Mouse (Mus musculus): Measurements from ENCODE around the gene Lpcat1. TPM values are rescaled to one million over a fixed set of nuclear protein-coding genes. Genes with fewer than 3 reads are reported as not detected.

Lpcat1 gene
- polyA plus RNA-seq, 1 experiment: not detected

DNA sequence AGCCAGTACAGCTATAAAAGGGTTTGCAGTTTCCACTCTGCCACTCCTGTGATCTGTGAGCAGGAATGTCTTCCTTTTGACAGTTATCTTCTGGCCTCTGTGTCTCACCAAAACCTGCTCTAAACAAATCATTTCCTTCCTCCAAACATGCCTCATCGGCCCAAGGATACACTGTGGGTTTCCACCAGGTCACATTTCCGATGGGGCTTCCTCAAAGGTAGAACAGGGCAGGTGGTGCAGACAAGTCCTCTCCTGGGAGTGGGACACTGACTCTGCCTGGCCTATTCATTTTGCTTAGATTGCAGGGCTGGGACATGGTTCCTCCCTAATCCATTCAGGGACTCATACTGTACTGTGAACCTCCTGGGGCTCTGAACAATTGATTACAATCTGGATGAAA lies 1.8 kb upstream of the Lpcat1 start:
- no peak for TF ChIP-seq GATA1 (IDR thresholded peaks at IDR 0.05; ENCODE audit: low read length)

GRCm38 (mm10) chr13:73466411-73466810 lies 586 bp upstream of the Lpcat1 start:
- TF ChIP-seq GATA1 (IDR thresholded peaks at IDR 0.05; ENCODE audit: low read length): no peak

DNA sequence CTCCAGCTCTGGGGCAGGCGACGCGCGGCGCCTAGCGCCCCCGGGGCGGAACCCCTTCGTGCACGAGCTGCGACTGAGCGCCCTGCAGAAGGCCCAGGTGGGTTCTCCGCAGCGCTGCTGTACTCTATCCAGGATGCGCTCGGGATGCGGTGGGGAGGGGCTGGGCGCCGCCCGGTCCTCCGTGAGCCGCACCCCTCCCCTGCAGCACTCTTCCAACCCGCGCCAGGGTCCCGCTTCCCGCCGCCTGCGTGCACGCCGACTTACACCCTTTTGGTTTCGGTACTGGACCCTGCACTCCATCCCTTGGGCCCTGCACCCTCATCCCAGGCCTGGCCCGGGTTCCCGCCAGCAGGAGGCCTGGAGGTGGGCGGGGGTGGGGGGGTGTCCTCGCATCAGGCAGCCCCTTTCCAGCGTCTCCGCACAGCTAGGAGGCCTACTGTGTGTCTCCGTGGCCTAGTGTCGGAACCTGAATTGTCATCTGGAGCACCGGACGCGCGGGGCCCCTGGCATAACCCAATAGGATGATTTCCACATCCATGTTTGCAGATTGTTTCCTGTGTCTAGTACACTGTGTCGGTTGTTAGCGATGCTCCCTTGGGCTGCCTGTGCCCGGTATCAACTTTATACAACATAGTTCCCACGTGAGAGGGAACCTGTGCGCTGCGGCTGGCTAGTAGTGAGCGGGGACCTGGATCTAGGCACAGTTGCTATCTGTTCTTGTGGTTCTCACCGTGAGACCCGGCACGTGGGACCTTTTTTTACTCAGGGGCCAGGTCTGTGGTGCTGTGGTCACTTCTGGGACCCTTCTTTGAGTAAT lies 632 bp downstream of the Lpcat1 start:
- TF ChIP-seq GATA1 (IDR thresholded peaks at IDR 0.05; ENCODE audit: low read length): no peak

- TF ChIP-seq GATA1 (IDR thresholded peaks at IDR 0.05; ENCODE audit: low read length): no peak
Observed at GRCm38 (mm10) chr13:73468834-73469233, 1.8 kb downstream of the Lpcat1 start.

GRCm38 (mm10) chr13:73469257-73469967 lies 2.4 kb downstream of the Lpcat1 start:
- no peak for TF ChIP-seq GATA1 (IDR thresholded peaks at IDR 0.05; ENCODE audit: low read length)

- no peak for TF ChIP-seq GATA1 (IDR thresholded peaks at IDR 0.05; ENCODE audit: low read length)
Observed at GRCm38 (mm10) chr13:73472481-73472880, 5.5 kb downstream of the Lpcat1 start.

DNA sequence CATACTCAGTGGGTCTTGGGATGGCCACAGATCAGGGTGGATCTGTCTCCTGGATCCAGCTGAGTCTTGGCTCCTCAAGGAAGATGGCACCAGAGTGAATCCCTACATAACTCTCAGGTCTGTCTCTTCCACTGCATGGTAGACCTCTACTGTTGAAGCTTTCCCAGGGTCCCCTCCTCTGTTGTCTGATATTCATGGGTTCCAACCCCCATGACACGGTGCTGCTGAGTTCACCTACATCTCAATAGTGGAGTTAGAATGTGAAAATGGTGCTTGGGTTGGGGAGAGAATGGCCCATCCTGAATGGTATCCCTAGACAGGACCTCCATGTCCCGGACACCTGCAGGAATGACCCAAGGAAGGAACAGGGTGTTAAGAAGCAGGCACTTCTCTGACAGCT lies 6.7 kb downstream of the Lpcat1 start:
- no peak for TF ChIP-seq GATA1 (IDR thresholded peaks at IDR 0.05; ENCODE audit: low read length)

- no peak for TF ChIP-seq GATA1 (IDR thresholded peaks at IDR 0.05; ENCODE audit: low read length)
Observed at GRCm38 (mm10) chr13:73474163-73474562, 7.2 kb downstream of the Lpcat1 start.

DNA sequence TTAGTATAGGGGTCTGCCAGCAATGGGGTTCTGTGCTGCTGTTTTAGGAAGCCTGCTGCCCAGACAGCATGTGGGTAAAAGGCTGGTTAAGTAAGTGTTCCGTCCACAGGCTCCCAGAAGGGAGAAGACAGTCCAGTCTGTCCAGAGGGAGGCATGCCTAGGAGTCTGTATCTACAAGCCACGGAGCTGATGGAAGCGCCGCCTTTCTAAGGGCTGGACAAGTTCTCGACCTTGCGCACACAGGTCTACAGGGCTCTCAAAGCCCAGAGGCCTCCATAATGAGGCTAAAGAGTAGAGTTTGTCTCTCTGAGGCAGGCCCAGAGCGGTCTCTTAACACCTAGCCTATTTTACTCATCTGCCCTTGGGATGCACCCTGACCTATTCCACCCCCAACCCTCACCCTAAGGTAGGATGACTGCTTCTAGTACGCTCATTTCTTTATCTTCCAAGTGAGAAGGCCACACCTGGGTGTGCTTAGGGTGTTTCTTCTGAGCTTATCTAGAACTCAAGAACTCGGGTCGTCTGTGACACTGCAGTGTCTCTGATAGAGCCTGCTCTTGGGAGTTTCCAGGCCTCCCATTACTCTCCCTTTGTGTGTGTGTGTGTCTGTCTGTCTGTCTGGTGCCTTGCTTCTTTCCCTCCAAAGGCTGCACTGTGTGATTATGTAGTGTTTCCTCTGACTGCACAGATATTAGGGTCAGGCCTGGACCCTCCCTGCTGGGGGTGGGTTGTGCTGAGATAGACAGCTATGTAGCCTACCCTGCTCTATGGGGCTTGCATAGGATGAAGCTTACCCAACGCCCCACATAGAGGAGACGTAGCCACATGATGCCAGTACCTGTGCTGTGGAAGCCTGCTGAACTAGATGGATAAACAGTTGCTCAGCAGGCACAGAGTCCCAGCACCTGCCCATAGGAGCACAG lies 8.3 kb downstream of the Lpcat1 start:
- TF ChIP-seq GATA1 (IDR thresholded peaks at IDR 0.05; ENCODE audit: low read length): no peak

- TF ChIP-seq GATA1 (IDR thresholded peaks at IDR 0.05; ENCODE audit: low read length): no peak
Observed at GRCm38 (mm10) chr13:73476259-73476658, 9.3 kb downstream of the Lpcat1 start.

DNA sequence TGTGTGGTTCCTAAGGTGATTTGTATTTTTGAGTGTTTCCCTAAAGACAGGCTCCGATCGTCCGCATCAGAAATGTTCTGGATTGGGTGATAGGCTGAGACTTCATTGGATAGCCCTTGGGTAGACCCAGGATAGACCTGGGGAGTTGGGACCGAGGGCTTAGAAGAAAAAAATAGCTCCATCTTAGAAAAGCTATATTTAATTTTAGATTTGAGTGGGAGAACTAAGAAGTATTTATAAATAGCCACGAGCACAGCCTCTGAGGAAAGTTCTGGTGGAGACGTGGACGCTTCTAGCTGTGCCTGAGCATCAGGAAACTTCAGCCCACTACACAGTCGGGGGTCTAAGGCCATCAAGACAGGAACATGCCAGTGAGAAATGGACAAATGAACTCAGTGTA lies 9.8 kb downstream of the Lpcat1 start:
- no peak for TF ChIP-seq GATA1 (IDR thresholded peaks at IDR 0.05; ENCODE audit: low read length)

DNA sequence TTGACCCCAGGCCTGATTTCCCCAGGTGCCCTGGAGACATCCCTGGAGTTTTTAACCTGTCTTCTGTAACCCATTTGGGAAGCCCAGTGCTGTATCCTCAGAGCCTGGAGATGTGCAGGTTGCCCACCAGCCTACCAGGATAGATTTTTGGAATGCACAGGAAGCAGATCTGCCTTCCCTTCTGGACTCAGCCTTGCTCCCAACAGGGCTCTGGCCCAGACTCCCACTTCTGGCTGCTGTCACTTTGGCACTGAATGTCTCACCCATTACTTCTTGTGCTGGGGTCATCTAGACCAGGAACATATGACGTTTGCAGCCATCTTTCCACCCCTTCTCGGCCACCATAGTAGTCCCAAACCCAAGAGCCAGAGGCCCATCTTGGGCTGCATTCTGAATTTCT lies 10.8 kb downstream of the Lpcat1 start:
- no peak for TF ChIP-seq GATA1 (IDR thresholded peaks at IDR 0.05; ENCODE audit: low read length)

- no peak for TF ChIP-seq GATA1 (IDR thresholded peaks at IDR 0.05; ENCODE audit: low read length)
Observed at GRCm38 (mm10) chr13:73482476-73482875, 15.5 kb downstream of the Lpcat1 start.

DNA sequence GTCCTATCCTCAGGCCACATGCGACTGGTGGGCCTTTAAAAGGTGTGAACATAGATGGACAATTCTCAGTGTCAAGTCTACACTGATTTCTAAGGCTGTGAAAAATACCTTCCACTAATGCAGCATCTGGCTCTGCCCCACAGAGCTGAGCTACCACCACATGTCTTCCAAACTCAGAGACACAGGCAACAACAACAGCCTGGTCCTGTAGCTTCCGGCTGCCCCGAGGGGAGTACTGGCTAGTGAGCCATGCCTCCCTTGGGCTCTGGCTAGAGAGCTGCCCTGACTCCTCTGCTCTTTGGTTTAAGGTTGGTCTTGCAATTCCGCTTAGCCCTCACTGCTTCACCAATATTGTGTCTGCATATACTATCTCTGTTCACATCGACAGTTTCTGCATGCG lies 16.3 kb downstream of the Lpcat1 start:
- no peak for TF ChIP-seq GATA1 (IDR thresholded peaks at IDR 0.05; ENCODE audit: low read length)

DNA sequence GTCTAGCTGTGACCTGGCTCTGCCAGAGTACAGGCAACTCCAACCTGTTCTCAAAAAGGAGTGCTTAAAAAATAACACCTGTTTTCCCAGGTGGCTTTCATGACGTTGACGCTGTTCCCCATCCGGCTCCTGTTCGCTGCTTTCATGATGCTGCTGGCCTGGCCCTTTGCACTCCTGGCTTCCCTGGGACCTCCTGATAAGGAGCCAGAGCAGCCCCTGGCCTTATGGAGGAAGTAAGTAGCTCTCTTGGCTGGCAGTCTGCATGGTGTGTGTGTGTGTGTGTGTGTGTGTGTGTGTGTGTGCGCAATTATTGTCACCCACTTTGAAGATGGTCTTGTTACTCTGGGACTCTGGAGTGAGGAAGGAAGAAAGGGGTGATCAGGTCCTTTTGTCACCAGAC lies 17.2 kb downstream of the Lpcat1 start:
- no peak for TF ChIP-seq GATA1 (IDR thresholded peaks at IDR 0.05; ENCODE audit: low read length)

GRCm38 (mm10) chr13:73488105-73488504 lies 21.1 kb downstream of the Lpcat1 start:
- TF ChIP-seq GATA1 (IDR thresholded peaks at IDR 0.05; ENCODE audit: low read length): no peak
